Mouse (Mus musculus) hindbrain, embryonic 16.5 days (tissue): ENCODE results near the gene Chpt1. TPM values are rescaled to one million over a fixed set of nuclear protein-coding genes. Genes with fewer than 3 reads are reported as not detected.

Experiments
- polyA plus RNA-seq: library from polyadenylated mRNA; unstranded; fragments of >200 nt; fragmentation: Nextera tagmentation; extraction: Ambion mirVana; gene quantifications from 2 replicates; pipeline ENCODE4 v1.2.1, GENCODE M21; 2015

The Chpt1 gene
- polyA plus RNA-seq, 1 experiment from 2014 or later, result 11.6 TPM

Other genes starting within 250 kb of the Chpt1 start
- 0.45 and 0.64 TPM in 2 replicates for gene Dram1, start 125.0 kb downstream of the Chpt1 start, polyA plus RNA-seq
- 20.2 and 24.0 TPM in 2 replicates for gene Gnptab, start 124.9 kb downstream of the Chpt1 start, polyA plus RNA-seq
- 0.55 and 0.59 TPM in 2 replicates for gene Sycp3, start 44.5 kb downstream of the Chpt1 start, polyA plus RNA-seq
- 3.4 and 14.1 TPM in 2 replicates for gene Mybpc1, start 101.1 kb upstream of the Chpt1 start, polyA plus RNA-seq
- 0.24 and 0.28 TPM in 2 replicates for gene Spic, start 180.9 kb upstream of the Chpt1 start, polyA plus RNA-seq
- 157 and 166 TPM in 2 replicates for gene Arl1, start 226.8 kb upstream of the Chpt1 start, polyA plus RNA-seq